Mouse (Mus musculus) urinary bladder, adult 18-20 months (tissue): Measurements from ENCODE around the gene Gm7075.
"Not testable (repeated sequence)": the region's sequence is repeated elsewhere in the genome, so short reads cannot be mapped to it uniquely, and the experiment has no call there.

Source experiments
- DNase-seq, 2 experiments: peaks; one replicate each; pipeline ENCODE4 v3.0.0; 2022; ENCODE audit warnings: low spot score in 2 of 2, mixed read lengths in 2 of 2

Gene Gm7075

DNA sequence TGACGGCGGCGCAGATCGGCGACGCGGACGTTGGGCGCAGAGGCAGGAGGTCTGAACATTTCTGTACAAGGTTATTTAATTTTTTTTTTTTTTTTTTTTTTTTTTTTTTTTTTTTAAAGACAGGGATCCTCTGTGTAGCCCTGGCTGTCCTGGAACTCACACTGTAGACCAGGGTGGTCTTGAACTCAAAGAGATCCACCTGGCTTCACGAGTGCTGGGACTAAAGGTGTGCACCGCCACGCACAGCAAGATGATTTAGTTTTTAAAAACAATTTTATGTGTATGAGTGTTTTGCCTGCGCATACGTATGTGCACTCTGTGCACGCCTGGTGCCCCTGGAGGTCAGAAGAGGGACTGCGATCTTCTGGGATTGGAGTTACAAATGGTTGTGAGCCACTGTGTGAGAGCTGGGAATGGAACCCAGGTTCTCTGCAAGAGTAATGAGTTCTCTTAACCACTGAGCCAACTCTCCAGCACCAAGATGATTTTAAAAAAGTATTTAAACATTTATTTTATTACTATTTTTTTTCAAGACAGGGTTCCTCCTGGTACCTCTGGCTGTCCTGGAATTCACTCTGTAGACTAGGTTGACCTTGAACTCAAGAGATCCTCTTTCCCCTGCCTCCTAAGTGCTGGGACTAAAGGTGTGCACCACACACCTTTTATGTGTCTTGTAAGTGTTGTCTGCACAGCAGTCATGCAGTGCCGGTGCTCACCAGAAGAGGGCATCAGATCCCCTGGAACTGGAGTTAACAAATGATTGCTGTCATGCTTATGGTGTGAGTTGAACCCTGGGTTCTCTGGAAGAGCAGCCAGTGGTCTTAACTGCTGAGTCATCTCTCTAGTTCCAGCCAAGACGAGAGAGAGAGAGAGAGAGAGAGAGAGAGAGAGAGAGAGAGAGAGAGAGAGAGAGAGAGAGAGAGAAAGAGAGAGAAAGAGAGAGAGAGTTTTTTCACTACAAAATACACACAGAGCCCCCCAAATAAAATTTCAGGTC, at the start of gene Gm7075:
Gene Gm7075, minus strand, starts transcription at position 51 of the 997 bp plus-strand sequence.
- peak in 1 of 2 experiments; percentile 15 for DNase-seq

DNA sequence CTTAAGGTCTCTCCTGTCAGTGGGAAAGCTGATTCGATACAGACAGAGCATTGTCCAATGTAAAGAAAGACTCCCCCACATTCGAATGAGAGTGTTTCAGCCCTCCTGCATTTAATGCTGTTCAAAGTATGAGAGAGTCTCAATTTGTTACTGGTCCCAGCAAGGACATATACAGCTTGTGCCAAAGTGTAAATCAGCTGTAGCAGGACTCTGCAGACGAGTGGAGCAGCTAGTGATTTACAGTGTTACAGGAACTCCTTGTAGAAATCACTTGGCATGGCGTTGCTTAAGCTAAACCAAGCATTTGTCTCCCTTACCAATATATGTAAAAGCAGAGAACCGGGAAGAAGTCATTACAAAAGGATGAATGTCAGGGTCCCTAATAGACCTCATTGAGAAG, 39.3 kb upstream of the Gm7075 start:
- no peak for DNase-seq

DNA sequence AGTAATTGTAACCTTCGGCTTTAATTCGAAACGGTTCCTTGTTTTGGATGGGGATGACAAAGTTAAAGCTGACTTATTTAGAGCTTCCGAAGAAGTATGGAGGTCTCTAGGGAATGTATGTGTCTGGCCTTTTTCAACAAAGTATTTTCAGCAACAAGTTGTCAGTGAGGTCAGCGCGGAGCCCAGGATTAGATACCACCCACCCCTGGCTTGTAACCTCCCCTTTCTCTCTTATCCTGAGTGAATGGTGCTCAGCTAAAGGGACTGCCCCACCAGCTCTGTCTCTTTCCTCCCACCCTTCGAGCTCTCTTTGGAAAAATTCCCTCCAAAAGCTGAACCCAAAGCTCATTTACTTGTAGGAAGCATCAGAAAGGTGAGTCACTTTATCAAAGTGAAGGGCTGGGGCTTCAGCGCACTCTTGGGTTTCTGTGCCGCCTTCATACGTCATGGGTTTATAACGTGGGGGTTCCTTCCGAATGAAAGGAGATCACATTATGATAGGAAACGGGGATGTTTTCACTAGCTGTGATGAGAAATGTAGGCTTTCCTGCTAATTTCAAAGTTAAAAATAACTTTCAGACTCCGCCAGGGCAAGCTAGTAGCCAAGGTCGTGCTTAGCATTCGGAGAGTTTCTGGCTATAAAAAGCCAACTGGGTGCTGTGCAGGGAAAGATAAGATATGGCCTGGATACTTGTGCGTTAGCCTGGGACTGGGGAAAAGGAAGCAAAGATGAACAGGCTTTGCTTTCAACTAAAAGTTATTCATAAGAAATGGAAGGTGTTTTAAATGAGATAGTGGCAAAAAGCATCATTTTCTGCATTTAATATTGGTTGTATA, 35.9 kb upstream of the Gm7075 start:
- no peak for DNase-seq

DNA sequence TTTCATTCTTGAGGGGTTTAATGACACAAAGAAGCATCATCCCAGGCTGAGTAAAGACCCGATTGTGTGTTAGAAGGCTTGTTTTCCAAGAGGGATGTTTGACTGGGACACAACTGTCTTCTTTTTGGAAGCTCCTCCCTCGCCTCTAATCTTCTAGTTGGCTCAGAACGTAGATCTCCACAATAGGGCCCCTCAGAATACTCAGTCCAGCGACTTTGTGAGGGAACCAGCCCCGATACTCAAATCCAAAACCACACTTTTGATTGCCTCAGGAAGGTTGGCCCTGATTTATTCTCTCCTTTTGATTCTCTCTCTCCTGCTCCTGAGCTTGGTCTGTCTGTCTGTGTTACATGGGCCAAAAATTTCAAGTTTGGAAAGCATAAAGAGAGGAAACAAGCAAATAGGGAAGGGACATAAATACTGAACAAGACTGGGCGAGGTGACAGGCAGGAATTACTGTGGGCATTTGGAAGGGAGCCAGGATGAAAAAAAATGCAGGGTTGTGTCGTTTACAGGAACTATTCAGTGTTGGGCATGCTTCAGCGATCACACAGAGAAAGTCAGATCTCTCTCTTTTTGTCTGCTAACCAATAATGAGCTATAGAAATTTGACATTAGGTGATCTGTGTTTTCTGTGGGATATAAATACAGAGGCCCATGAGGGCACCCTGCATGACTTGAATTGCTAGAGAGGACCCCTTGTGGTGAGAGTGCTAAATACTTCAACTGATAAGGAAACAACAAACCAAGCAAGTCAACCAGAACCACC, 33.7 kb upstream of the Gm7075 start:
- DNase-seq = no peak

DNA sequence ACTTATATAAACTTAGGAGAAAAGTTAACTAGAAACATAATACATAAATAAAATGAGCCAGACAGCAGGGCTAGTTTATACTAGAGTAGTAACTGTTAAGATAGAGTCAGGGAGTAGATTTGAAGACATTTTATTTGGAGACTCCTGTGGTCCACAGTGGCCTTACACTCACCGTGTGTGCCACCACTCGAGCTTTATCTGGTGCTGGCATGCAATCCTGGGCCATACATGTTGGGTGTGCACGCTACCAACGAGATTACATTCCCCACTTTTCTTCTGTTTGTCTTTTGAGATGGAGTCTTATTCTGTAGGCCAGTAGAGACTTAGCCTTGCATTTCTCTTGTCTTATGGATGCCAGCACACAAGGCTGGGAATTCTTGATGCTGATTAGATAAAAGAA, 32.3 kb upstream of the Gm7075 start:
- no peak for DNase-seq

DNA sequence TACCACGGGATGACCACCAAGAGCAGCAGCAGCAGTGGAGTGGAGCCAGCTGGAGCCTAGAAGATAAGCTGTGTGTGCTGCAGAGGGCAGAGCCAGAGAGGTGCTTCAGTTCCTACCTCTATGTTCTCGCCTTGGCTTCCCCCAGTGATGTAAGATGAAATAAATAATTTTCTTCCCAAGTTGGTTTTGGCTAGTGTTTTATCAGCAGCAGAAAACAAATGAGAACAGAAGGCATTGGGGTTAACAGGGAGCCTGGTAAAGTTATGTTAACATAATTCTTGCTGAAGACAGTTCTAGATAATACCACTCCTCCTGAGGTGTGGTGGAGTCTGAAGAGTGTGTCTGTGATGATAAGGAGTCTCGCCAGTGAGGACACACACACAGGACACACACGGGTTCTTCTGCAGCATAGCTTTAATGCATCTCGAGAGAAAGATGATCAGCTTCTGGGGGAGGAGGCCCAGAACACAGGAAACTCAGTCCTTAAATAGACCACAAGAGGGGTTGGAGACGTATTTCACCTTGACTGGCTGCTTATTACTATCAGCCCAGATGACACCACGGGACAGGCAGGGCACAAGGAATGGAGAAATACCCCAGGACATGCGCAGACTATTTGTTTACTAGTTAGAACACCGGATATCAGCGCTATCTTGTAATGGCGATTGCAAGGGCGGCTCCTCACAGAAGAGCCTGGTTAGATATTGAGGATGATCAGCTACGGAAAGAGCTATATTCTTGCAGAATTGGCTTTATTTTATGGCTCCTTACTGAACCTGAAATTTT, 23.2 kb upstream of the Gm7075 start:
- not testable (repeated sequence) for DNase-seq

DNA sequence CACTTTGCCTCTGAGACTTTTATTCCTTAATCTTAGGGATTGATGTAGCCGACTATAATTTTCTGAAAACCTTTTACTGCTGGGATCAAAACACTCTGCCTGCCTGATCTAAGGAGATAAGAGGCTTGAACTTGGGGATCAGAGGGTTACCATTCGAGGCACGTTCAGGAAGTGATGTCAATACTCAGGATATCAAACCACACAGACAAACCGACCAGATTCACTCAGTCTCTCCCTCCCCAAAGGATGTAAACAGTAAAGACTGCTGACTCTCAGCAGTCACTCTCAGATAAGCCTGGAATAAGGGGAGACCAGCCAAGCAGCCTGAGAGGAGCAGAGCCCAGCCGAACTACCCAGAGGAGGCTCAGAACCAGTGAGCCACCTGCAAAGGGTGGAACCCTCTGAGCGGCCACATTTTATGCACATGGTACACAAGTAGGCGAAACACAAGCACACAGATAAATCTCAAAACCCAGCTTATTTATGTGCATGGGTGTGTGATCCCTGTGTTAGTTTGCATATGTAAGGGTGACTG, 18.2 kb upstream of the Gm7075 start:
- no peak for DNase-seq

DNA sequence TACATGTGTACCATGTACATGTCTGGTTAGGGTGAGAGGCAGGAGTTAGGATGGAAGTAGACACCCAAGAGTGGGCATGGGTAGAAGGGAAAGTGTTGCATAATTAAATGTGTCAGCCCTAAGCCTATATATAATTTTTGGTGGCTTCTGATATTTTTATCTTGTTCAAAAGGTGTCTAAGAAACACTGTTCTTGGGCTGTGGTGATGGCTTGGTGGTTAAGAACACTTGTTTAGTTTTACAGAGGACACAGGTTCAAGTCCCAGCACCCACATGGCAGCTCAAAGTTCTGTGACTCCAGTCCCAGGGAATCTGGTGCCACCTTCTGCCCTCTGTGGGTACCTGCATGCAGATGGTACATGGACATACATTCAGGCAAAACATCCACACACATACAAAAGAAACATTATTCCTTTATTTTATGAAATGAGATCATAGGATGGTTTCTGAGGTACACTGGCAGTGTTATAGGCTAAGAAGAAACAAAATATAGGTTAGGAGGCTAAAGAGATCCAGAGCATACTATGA, 17.2 kb upstream of the Gm7075 start:
- no peak for DNase-seq

DNA sequence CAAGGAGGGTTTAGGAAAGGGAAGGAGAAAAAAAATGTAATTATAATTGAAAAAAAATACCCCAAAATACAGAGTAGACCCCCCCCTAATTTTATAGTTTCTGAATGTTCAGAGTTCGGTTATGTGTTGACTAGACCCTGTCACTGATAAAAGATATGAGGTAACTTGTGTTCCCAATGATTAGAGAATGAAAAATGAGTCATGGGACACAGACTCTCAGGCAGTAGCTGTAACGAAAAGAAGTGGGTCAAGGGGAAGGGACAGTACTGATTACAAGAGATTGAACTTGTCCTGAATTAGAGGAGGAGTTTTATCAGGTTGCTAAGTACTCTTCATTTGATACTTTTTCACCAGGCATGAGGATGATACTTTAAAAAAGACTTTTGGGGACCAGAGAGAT, 11.3 kb upstream of the Gm7075 start:
- DNase-seq = no peak

DNA sequence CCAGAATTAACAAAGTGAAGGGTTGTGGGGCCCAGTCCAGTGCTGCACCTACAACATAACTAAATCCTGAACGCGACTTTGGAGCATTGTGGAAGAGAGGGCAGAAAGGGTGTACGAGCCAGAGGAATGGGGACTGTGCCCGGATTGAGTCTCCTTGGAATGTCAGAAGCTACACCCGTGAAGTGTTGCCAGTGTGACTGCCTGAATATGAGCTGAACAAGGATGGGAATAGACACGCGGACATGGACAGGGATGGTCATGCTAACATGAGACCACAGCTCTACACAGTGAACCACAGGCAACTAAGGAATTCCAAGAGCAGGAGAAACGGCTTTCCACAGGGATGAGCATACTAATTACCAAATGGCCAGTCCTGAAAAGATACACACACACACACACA, 10.5 kb upstream of the Gm7075 start:
- DNase-seq = no peak

DNA sequence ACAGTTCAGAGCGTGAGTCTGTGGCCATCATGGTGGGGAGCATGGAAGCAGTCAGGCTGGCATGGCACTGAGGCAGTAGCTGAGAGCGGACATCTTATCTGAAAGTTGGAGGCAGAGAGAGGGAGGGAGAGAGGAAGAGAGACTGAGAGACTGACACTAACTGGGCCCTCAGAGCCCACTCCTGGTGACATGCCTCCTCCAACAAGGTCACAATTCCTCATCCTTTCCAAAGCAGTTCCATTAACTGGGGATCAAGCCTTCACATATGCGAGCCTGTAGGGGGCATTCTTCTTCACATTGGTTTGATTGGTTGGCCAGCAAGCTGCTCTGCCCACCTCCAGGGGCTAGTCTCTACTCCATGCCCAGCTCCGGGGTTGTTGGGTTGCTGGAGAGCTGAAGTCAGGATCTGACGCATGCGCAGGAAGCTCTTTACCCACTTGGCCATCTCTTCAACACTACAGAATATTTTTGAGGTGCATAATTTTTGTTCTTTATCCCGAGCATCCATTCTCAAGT, 9.7 kb upstream of the Gm7075 start:
- DNase-seq = no peak

DNA sequence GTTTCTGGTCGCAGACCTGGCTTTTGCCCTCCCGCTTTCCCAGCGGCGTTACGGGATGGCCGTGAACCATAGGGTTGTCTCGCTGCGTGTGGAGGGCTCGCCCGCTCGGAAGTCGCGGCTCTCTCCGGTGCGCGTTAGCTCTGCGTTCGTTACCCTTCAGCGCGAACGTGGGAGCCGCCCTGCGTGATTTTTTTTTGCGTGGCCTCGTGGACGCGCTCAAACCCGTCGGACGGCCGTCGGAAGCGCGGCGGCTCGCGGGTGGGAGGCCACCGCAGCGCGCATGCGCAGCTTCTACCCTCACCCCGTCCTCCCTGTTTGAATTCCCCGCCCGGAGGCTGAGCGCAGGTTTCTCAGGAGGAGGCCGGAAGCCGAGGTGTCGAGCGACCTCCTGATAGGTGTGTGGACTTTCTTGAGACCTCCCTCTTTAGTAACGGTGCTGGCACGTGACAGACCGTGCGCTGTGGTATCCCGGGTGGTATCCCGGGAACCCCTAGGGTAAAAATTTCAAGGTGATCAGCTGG, 8.3 kb upstream of the Gm7075 start, which contains the start of gene Ctnna3:
Gene Ctnna3, plus strand, starts transcription at position 314 of the 521 bp plus-strand sequence.
- DNase-seq = peak in 1 of 2 experiments; percentile 83

DNA sequence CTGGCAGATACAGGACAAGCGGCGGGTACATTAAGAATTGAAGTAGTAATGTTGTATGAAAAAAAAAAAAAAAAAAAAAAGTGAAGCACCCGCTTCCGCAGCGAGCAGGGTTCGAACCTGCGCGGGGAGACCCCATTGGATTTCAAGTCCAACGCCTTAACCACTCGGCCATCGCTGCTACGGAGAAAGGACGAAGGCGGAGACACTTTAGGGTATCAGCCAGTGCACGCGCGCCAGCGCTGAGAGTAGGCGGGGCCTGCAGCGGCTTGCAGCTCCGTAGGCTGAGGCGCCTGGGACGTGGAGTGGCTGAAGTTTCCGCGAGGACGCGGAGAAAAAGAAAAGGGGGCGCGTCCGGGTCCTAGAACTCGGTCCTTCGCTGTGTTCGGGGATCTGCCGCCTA, 7.8 kb upstream of the Gm7075 start:
- DNase-seq = peak; percentile 99 to 100

DNA sequence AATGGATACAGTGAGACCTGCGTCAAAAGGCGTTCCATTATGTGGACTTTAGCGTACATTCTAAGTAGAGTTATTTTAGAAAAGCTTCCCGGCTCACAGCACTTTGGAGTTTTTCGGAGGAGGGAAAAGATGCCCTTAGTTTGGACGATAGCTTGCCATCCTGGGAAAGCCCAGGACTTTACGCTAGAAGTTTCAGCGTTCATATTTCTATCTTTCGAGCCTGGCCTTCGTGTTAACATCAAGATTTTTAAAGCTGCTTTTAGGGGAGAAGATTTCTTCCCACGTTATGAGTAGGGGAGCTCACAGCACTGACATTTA, 7.4 kb upstream of the Gm7075 start:
- DNase-seq = no peak

DNA sequence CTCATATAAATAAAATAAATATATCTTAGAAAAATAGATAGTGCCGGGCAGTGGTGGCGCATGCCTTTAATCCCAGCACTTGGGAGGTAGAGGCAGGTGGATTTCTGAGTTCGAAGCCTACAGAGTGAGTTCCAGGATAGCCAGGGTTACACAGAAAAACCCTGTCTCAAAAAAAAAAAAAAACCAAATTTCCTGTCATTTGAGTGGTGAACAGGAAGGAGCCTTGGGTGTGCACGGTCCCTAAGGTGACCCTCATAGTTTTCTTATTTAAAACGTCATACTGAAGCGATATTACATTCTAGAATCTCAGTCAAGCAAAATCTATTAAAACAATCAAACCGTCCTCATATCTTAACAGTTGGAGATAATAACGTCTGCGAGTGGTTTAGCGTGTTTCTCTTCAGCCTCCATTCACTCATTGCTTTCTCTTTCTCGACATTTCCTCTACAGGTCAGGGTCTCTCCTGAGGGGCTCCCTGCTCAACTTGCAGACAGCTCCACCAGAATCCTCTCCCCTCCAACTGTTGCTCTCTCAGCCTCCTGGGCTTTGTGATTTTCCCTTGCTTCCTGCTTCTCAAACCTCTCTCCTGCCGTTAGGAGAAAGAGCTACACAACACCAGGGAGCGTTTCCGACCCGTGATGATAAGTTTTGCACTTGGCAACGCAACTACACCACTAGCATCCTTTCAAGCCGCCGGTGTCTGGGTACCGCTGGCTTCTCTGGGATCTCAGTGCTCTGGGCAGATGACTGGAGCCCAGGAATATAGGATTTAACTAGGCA, 6.8 kb upstream of the Gm7075 start:
- peak; percentile 10 to 19 for DNase-seq

DNA sequence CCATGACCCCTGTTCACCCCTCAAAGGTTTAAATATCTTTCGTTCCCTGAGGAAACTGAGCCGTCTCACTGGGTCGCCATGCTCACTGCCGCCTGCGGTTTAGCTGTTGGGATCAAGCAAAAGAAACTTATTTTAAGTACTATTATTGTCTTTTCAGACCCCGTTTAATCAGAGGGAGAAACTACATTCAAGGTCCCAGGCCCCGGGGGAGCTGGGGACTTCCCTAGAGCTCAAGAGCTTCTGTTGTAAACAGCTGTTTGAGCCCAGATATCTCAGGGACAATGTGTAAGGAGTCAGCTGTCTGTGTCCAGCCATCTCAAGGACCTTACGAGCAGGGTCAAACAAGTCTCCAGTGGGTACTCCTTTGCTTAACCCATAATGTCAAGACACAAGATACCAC, 5.6 kb upstream of the Gm7075 start:
- DNase-seq = no peak

DNA sequence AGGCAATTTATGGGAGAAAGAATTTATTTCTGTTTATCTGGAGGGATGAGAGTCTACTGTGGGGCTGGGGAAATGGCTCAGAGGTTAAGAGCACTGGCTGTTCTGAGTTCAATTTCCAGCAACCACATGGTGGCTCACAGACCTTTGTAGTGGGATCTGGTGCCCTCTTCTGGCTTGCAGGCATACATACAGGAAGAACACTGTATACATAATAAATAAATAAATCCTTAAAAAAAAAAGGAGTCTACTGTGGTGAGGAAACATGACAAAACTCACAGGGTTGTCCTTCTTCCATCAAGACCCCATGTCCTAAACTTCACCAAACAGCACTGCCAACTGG, 2.9 kb upstream of the Gm7075 start:
- no peak for DNase-seq

DNA sequence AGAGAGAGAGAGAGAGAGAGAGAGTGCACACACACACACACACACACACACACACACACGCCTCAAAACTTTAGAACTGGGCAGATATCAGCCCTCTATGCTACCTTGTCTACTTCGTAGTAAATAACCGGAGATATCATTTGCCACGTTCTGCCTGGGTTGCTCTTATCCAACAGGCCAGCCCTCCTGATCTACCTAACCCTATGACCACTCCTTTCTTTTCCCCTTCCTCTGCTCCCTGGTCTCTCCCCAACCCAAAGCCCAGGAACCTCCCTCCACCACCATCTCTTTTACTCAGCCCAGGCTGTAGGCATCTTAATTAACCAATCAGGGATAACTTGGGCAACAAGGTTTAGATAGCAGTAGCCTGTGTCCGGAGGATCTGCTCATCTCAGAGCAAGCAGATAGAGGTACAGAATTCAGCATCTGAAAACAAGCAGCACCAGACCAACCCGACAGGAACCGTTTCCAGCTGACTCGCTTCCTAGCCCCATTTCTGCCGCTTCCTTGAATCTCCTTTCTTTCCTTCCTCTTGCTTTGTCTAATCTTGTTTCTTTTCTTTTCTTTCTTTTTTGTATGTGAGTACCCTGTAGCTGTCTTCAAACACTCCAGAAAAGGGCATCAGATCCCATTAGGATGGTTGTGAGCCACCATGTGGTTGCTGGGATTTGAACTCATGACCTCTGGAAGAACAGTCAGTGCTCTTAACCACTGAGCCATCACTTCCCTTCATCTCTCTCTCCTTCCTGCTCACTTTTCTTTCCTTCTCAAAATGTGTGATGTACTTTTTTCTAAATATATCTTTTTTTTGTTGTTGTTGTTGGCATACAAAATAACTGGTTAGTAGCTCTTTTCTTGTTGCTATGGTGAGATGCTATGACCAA, 2.2 kb upstream of the Gm7075 start:
- DNase-seq = no peak

DNA sequence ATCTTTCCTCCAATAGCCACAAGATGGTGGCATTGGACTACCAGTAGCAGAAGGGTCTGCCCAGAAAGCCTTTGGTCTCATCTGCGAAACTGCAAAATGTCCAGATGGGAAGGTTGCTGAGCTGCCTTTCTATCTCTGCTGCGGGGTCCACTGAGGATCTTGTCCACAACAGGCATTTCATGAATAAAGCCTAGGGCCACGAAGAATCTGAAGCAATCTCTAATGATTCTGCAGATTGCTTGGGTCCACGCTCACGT, 1.1 kb upstream of the Gm7075 start:
- no peak for DNase-seq
